Mouse (Mus musculus): Measurements from ENCODE around the gene Slc16a1.

DNA sequence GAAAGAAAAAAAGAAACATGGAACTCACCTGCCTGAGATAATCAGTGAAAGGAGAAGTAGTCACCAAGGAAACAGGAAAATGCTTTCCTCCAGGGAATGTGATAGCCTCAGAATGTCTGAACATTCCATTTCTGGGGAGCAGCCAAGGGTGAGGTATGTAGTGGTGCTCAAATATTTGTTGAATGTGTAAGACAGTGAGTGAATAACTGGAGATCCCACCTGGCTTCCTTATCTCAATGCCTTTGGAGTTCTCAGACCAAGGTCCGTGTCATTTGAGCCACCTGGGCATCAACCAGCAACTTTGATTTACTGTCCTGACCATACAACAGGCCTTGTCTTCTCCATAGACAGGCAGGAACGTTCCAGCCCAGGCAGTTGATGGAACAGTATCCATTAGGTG lies 68.0 kb downstream of the Slc16a1 start:
- TF ChIP-seq CTCF (IDR thresholded peaks at IDR 0.05; ENCODE audit: control insufficient read depth, insufficient read depth, low read length) (no peak), POLR2A (IDR thresholded peaks at IDR 0.05; ENCODE audit: borderline replicate concordance, control insufficient read depth, low read depth, low read length) (no peak)

Data from bone marrow, adult 2 months (tissue).